9 mouse cellular contexts compared by ENCODE assay signal in the genomic region with DNA sequence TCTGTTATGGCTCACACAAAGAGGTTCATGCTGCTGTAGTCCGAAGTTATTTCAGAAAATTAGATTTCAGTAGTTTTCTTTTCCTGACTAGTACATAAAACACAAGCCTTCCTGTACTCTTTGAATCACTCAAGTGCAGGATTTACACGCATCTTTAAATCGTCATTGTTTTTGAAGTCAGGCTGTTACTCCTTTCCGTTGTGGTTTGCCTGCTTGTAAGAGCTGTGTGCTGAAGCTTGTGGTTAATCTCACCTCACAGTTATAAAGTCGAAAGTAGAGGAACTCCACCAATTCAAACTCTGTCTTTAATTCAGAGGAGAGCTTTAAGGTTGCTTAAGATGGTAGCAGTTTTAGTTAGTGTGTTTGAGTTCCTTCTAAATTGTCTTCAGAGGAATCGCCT.
DNase-seq lines count a peak whose midpoint lies in the region; ATAC-seq and TF ChIP-seq lines count a peak whose summit lies in the region.
"Had no signal": no experiment of that assay in that cellular context is flagged by ENCODE, and none has a peak within 500 bp of the region (broad histone marks: within the 10 kb centered on the region; RNA-seq: fewer than 3 reads in every experiment).

No protein-coding gene starts in this region.

- DNase-seq in heart, embryonic 10.5 days (ENCODE audit: low spot score), result no peak
- DNase-seq in heart, postnatal 10 days, result no peak
- DNase-seq in liver, postnatal 0 days, result no peak
- no peak for DNase-seq in adrenal gland, postnatal 4 days (ENCODE audit: low spot score in 2 of 2)
- DNase-seq in left cerebral cortex, postnatal 36 days (ENCODE audit: low spot score in 2 of 2), result no peak

- H3K4me2 ChIP-seq in liver, postnatal 0 days (ENCODE audit: low read depth, low read length), result peak overlapping the region; percentile 85
- peak overlapping the region; percentile 85 for H3K4me2 ChIP-seq in stomach, embryonic 16.5 days (ENCODE audit: low read depth, low read length)

- intact Hi-C loops in heart, postnatal 10 days (cut with DNase I), result loop anchor here (1.0 to 2.0 kb wide), 4 partner anchors 20 to 93 kb away; no protein-coding TSS in a partner anchor
- intact Hi-C loops in left cerebral cortex, postnatal 36 days (cut with DNase I), result no loop called here

- TF ChIP-seq EP300 in liver, postnatal 0 days (IDR thresholded peaks at IDR 0.05; ENCODE audit: low read depth), result no peak

- ATAC-seq in granulocyte monocyte progenitor cell, adult 5-6 weeks (replicated peaks; ENCODE audit: poor library complexity, severe bottlenecking), result peak; percentile 69
- ATAC-seq in liver, postnatal 0 days, result no peak
- ATAC-seq in stomach, embryonic 16.5 days (ENCODE audit: insufficient read depth, low FRiP score), result no peak

- no peaks in the 10 kb centered on the region for H3K27me3 ChIP-seq in heart, embryonic 10.5 days (ENCODE audit: insufficient read depth, poor library complexity, severe bottlenecking)
- H3K27me3 ChIP-seq in E14TG2a.4 (ENCODE audit: insufficient read depth, low read length), result peaks cover 36% of the 10 kb centered on the region
- H3K27me3 ChIP-seq in liver, postnatal 0 days (ENCODE audit: insufficient read depth, low read length), result no peaks in the 10 kb centered on the region
- no peaks in the 10 kb centered on the region for H3K27me3 ChIP-seq in stomach, embryonic 16.5 days (ENCODE audit: control insufficient read depth, insufficient read depth, low read length)
- H3K27me3 ChIP-seq: Patski had no signal

- H3K4me3 ChIP-seq in heart, embryonic 10.5 days, result peak overlapping the region; percentile 85
- H3K4me3 ChIP-seq in E14TG2a.4 (replicated peaks; ENCODE audit: low read length), result peak overlapping the region; percentile 84
- H3K4me3 ChIP-seq in liver, postnatal 0 days (ENCODE audit: low read depth, low read length), result peak overlapping the region; percentile 74
- H3K4me3 ChIP-seq in stomach, embryonic 16.5 days (replicated peaks; ENCODE audit: low read length), result peak overlapping the region; percentile 70

- TF ChIP-seq CTCF in E14TG2a.4 (conservative IDR thresholded peaks at IDR 0.05; ENCODE audit: low read length), result no peak
- TF ChIP-seq CTCF in liver, postnatal 0 days (IDR thresholded peaks at IDR 0.05; ENCODE audit: low read depth), result no peak

- peaks cover 9% of the 10 kb centered on the region; the same call in 1 of the 2 replicates for H3K4me1 ChIP-seq in heart, embryonic 10.5 days
- peaks cover 12% of the 10 kb centered on the region; the same call in 1 of the 2 replicates for H3K4me1 ChIP-seq in E14TG2a.4 (replicated peaks; ENCODE audit: low read depth, low read length)
- 0 out of 2 replicates have a peak, but pooled peaks cover 3% of the 10 kb centered on the region for H3K4me1 ChIP-seq in liver, postnatal 0 days (ENCODE audit: insufficient read depth)
- no peaks in the 10 kb centered on the region; the same call in 1 of the 2 replicates for H3K4me1 ChIP-seq in stomach, embryonic 16.5 days (ENCODE audit: control insufficient read depth, insufficient read depth, low read length)

- peak overlapping the region; percentile 93 for H3K27ac ChIP-seq in heart, embryonic 10.5 days
- peak overlapping the region; percentile 56; the same call in 1 of the 2 replicates for H3K27ac ChIP-seq in liver, postnatal 0 days (ENCODE audit: low read depth)
- H3K27ac ChIP-seq in stomach, embryonic 16.5 days (ENCODE audit: low read length), result no peak overlapping the region

- no peaks in the 10 kb centered on the region for H3K9me3 ChIP-seq in heart, embryonic 10.5 days
- no peaks in the 10 kb centered on the region for H3K9me3 ChIP-seq in E14TG2a.4 (ENCODE audit: low read length)
- no peaks in the 10 kb centered on the region for H3K9me3 ChIP-seq in liver, postnatal 0 days (ENCODE audit: low read length)
- no peaks in the 10 kb centered on the region for H3K9me3 ChIP-seq in stomach, embryonic 16.5 days (replicated peaks; ENCODE audit: control insufficient read depth, low read length)

- peak overlapping the region; percentile 77 for H3K9ac ChIP-seq in liver, postnatal 0 days (replicated peaks)
- H3K9ac ChIP-seq in stomach, embryonic 16.5 days (ENCODE audit: low read length), result peak overlapping the region; percentile 75

- H3K36me3 ChIP-seq in heart, embryonic 10.5 days, result no peaks in the 10 kb centered on the region
- no peaks in the 10 kb centered on the region for H3K36me3 ChIP-seq in E14TG2a.4 (ENCODE audit: insufficient read depth, low read length)
- H3K36me3 ChIP-seq in liver, postnatal 0 days (replicated peaks; ENCODE audit: insufficient read depth, low read length), result no peaks in the 10 kb centered on the region
- no peaks in the 10 kb centered on the region for H3K36me3 ChIP-seq in stomach, embryonic 16.5 days (ENCODE audit: control insufficient read depth, insufficient read depth, low read length)

- WGBS in heart, embryonic 10.5 days, result 20% methylated on average over 6 of the region's 6 CpGs
- WGBS in liver, postnatal 0 days (ENCODE audit: insufficient replicate concordance), result 14% methylated on average over 6 of the region's 6 CpGs
- WGBS in stomach, embryonic 16.5 days, result 38% methylated on average over 6 of the region's 6 CpGs
